Mouse (Mus musculus) urinary bladder, postnatal 10 days (tissue): ENCODE measurements around the gene Tapbp.
A peak's percentile ranks its signal among the peaks of the same experiment; 100 is the strongest.
"Not testable (repeated sequence)": the region's sequence is repeated elsewhere in the genome, so short reads cannot be mapped to it uniquely, and the experiment has no call there.

Source experiments
- DNase-seq: peaks from one replicate; pipeline ENCODE4 v3.0.0; 2022; ENCODE audit warnings: low spot score

Gene Tapbp

GRCm38 (mm10) chr17:33915671-33916250, at the start of gene Tapbp, which contains the start of gene Zbtb22:
Gene Tapbp (plus strand): TSS chr17:33915899.
Gene Zbtb22 (plus strand): TSS chr17:33915904.
- peak; percentile 81 for DNase-seq

GRCm38 (mm10) chr17:33873537-33873936, 42.2 kb upstream of the Tapbp start, which contains the start of gene Gm7029:
Gene Gm7029 (plus strand): TSS chr17:33873837.
- not testable (repeated sequence) for DNase-seq

DNA sequence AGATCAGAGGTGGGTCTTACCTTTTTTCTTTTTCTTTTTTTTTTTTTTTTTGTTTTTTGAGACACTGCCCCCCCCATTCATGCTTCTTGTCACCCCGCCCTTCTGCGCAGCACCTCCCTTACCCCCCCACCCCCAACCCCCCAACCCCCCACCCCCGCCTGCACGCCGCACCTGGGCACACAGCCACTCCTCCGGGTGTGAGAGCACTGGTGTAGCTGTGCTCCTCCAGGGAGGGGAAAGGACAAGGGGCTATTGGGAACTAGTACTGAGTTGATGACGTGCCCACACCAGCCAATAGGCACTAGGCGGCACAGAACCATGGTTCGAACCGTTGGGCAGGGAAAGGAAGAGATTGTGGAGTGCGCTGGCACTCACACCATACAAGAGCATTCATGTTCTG, 41.3 kb upstream of the Tapbp start:
- DNase-seq: no peak

GRCm38 (mm10) chr17:33875797-33876196, 39.9 kb upstream of the Tapbp start:
- DNase-seq: not testable (repeated sequence)

- DNase-seq: not testable (repeated sequence)
These were observed 31.4 kb upstream of the Tapbp start for GRCm38 (mm10) chr17:33884320-33884719.

- not testable (repeated sequence) for DNase-seq
These were observed 27.9 kb upstream of the Tapbp start for GRCm38 (mm10) chr17:33887802-33888201.

- DNase-seq: not testable (repeated sequence)
These were observed 27.5 kb upstream of the Tapbp start for GRCm38 (mm10) chr17:33888230-33888629.

- DNase-seq: not testable (repeated sequence)
These were observed 25.7 kb upstream of the Tapbp start for GRCm38 (mm10) chr17:33889941-33890532.

- DNase-seq: peak; percentile 98
These were observed 25.1 kb upstream of the Tapbp start, which contains the start of gene Kifc1 for GRCm38 (mm10) chr17:33890533-33891059. Gene Kifc1 (minus strand): TSS chr17:33890661.

DNA sequence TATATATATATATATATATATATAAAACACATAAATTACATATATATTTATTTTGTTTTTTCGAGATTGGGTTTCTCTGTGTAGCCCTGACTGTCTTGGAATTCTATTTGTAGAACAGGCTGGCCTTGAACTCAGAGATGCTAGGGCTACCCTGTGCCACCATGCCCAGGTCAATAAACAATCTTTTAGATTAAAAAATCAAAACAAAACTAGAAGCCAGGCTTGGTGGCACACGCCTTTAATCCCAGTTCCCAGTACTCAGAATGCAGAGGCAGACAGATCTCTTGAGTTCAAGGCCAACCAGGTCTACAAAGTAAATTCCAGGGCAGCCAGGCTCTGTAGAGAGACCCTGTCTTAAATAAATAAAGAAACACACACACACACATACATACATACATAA, 24.3 kb upstream of the Tapbp start:
- no peak for DNase-seq

- not testable (repeated sequence) for DNase-seq
These were observed 23.8 kb upstream of the Tapbp start for GRCm38 (mm10) chr17:33891892-33892291.

GRCm38 (mm10) chr17:33892429-33892828, 23.3 kb upstream of the Tapbp start:
- DNase-seq: no peak

DNA sequence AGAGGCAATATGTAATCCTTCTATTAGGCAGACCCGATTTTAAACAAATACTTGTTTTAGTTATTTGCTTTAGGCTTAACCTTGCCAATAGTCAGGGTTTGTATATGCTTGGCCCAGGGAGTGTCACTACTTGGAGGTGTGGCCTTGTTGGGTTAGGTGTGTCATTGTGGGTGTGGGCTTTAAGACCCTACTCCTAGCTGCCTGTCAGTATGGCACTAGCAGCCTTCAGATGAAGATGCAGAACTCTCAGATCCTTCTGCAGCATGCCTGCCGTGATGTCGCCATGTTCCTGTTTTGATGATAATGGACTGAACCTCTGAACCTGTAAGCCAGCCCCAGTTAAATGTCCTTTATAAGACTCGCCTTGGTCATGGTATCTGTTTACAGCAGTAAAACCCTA, 22.7 kb upstream of the Tapbp start:
- DNase-seq: not testable (repeated sequence)

DNA sequence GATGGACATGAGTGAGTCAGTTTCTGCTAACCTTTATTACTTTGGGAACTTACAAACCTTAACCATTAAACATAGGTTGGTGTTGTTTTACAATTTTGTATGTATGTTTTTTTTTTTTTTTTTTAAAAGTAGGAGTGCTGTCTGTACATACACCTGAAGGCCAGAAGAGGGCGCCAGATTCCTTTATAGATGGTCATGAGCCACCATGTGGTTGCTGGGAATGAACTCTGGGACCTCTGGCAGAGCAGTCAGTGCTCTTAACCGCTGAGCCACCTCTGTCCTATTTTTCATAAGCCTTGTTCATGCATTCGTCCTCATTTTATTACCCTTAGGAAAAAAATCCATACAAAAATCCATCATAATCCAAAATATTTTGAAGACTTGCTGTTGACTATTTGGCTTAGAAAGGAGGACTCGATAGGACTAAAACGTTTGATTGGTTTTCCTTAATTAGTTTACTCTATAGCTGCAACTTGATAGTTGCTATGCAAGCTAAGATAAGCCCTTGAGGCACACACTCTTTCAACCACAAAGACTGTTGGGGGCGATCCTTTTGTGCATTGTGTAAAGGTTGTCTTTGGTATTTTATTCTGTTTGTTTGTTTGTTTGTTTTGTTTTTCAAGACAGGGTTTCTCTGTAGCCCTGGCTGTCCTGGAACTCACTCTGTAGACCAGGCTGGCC, 18.4 kb upstream of the Tapbp start:
- no peak for DNase-seq

GRCm38 (mm10) chr17:33898193-33898592, 17.5 kb upstream of the Tapbp start:
- DNase-seq: not testable (repeated sequence)

GRCm38 (mm10) chr17:33899642-33900041, 16.1 kb upstream of the Tapbp start:
- DNase-seq: no peak

- no peak for DNase-seq
These were observed 15.3 kb upstream of the Tapbp start for GRCm38 (mm10) chr17:33900281-33900988.

DNA sequence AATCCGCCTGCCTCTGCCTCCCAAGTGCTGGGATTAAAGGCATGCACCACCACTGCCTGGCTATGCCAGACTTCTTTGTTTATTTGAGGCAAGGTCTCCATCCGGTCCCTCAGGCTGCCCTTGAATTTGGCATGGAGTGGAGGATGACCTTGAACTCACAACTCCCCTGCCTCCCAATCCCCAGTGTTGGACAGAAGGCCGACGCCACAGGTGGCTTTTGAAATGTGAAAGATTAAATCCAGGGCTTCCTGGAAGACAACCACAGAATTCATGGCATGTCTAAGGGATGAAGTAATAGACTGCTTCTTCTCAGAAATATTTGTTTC, 14.7 kb upstream of the Tapbp start:
- DNase-seq: no peak

DNA sequence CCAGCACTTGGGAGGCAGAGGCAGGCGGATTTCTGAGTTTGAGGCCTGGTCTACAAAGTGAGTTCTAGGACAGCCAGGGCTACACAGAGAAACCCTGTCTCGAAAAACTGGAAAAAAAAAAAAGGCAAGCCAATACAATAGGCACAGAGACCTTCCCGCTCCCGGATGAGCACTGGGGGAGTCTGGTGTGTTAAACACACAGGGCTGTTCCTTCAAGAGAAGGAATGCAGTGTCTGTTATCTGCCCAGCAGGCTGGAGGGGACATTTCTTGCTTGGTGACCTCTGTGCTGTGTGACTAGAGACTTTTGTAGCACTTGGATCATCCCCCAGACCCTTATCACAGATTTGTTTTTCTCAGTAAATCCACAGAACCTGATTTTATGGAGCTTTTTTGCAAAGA, 14.0 kb upstream of the Tapbp start:
- DNase-seq: no peak

DNA sequence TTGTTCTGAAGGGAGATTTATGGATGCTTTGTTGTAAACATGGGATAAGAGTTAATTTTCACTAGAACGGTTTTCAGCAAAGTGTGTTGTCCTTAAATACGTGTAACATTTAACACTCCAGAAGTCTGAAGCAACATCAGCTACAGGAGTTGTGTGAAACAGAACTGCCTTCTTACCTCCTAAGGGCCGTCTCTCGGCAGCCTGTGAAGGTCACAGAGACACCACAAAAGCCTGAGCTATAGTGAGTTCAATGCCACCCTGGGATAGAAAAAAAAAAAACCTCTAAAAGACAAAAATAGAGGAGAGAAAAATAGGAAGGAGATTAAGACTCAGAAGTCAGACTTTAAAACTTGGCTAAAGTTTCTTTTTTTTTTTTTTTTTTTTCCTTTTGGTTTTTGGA, 13.6 kb upstream of the Tapbp start:
- DNase-seq: no peak

DNA sequence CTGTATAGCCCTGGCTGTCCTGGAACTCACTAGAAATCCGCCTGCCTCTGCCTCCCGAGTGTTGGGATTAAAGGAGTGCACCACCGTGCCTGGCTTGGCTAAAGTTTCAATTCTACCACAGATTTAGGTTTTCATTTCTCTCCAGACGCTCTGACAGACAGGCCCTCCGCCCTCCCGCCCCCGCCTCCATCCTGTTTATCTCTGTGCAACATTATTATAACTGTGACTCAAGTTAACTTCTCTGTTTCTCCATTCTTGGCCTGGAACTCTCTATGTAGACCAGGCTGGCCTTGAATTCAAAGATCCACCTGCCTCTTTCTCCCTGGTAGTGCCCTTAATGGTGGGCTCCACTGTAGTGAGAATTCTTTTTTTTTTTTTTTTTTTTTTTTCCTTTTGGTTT, 13.2 kb upstream of the Tapbp start:
- no peak for DNase-seq

DNA sequence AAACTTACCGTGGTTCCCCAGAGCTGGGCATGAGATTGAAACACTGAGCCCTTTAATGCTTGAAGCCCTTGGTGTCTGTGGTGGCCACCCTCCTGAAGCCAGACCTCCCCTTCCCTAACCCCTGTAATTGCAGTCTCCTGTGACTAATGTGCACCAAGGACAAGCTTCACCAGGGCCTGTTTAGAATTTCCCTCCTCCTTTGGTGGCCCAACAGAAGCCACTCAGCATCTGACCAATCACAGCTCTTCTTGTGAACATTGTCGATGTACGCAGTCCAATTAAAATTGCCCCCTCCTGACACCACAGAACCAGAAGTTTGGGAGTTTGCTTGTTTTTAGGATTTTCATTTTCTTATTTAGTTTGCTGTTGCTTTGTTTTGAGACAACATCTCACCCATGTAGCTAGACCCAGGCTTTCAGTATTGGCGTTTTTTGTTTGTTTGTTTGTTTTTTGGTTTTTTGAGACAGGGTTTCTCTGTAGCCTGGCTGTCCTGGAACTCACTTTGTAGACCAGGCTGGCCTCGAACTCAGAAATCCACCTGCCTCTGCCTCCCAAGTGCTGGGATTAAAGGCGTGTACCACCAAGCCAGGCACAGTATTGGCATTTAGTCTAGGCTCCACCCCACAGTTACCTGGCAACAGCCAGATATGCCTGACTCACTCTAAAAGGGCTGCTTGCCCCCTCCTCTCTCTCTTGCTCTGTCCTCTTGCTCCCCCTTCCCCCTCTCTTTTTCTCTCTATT, 11.6 kb upstream of the Tapbp start:
- DNase-seq: not testable (repeated sequence)
